Mouse (Mus musculus): ENCODE measurements at regions not wholly inside any gene's neighbourhood (a gene's known extent, or its start where the extent isn't known, plus 50 kb on each side); places are given as distances from the start of the nearest gene placed in this dataset.
A peak's percentile ranks its signal among the peaks of the same experiment; 100 is the strongest.

GRCm38 (mm10) chr2:115309856-115310631 lies 271.5 kb upstream of the BC052040 start:
- Histone ChIP-seq H3K9me3 (no peaks in the 10 kb centered on the region), H3K27ac (replicated peaks) (no peak overlapping the region), H3K4me1 (no peaks in the 10 kb centered on the region), H3K27me3 (no peaks in the 10 kb centered on the region), H3K4me3 (no peak overlapping the region), H3K36me3 (no peaks in the 10 kb centered on the region), H3K9ac (replicated peaks) (no peak overlapping the region), H3K4me2 (replicated peaks) (no peak overlapping the region)
- ATAC-seq (replicated peaks): no peak
- 50% methylated on average over 4 of the region's 4 CpGs for WGBS

GRCm38 (mm10) chr2:115318551-115318950 lies 263.0 kb upstream of the BC052040 start:
- 82% methylated on average over 3 of the region's 3 CpGs for WGBS
- no peaks in the 10 kb centered on the region for H3K4me1 ChIP-seq
- no peaks in the 10 kb centered on the region for H3K9me3 ChIP-seq
- H3K4me3 ChIP-seq: no peak overlapping the region
- ATAC-seq (replicated peaks): no peak
- no peak overlapping the region for H3K9ac ChIP-seq (replicated peaks)
- no peaks in the 10 kb centered on the region for H3K27me3 ChIP-seq
- H3K4me2 ChIP-seq (replicated peaks): no peak overlapping the region
- no peaks in the 10 kb centered on the region for H3K36me3 ChIP-seq
- H3K27ac ChIP-seq (replicated peaks): no peak overlapping the region

- H3K36me3 ChIP-seq: no peaks in the 10 kb centered on the region
- no peak overlapping the region for H3K9ac ChIP-seq (replicated peaks)
- no peaks in the 10 kb centered on the region for H3K9me3 ChIP-seq
- H3K4me2 ChIP-seq (replicated peaks): no peak overlapping the region
- H3K4me3 ChIP-seq: no peak overlapping the region
- ATAC-seq (replicated peaks): no peak
- H3K27me3 ChIP-seq: no peaks in the 10 kb centered on the region
- no peaks in the 10 kb centered on the region for H3K4me1 ChIP-seq
- WGBS: 16% methylated on average over 5 of the region's 5 CpGs
- no peak overlapping the region for H3K27ac ChIP-seq (replicated peaks)
These were observed 258.9 kb upstream of the BC052040 start for GRCm38 (mm10) chr2:115322582-115322981.

- no peak overlapping the region for H3K4me3 ChIP-seq
- no peak overlapping the region for H3K9ac ChIP-seq (replicated peaks)
- no peaks in the 10 kb centered on the region for H3K9me3 ChIP-seq
- H3K4me1 ChIP-seq: no peaks in the 10 kb centered on the region
- no peak for ATAC-seq (replicated peaks)
- 76% methylated on average over 2 of the region's 2 CpGs for WGBS
- H3K36me3 ChIP-seq: no peaks in the 10 kb centered on the region
- H3K27ac ChIP-seq (replicated peaks): no peak overlapping the region
- H3K4me2 ChIP-seq (replicated peaks): no peak overlapping the region
- H3K27me3 ChIP-seq: no peaks in the 10 kb centered on the region
These were observed 255.0 kb upstream of the BC052040 start for GRCm38 (mm10) chr2:115326526-115326925.

- Histone ChIP-seq H3K36me3 (no peaks in the 10 kb centered on the region), H3K27ac (replicated peaks) (no peak overlapping the region)
- ATAC-seq (replicated peaks): no peak
These were observed 243.3 kb upstream of the BC052040 start for GRCm38 (mm10) chr2:115338178-115338577.

GRCm38 (mm10) chr2:115339034-115339433 lies 242.5 kb upstream of the BC052040 start:
- Histone ChIP-seq H3K36me3 (no peaks in the 10 kb centered on the region), H3K27ac (replicated peaks) (no peak overlapping the region), H3K9me3 (no peaks in the 10 kb centered on the region), H3K27me3 (no peaks in the 10 kb centered on the region), H3K4me3 (no peak overlapping the region), H3K4me1 (peaks cover 6% of the 10 kb centered on the region), H3K9ac (replicated peaks) (no peak overlapping the region), H3K4me2 (replicated peaks) (no peak overlapping the region)
- WGBS: 14% methylated on average over 4 of the region's 4 CpGs
- ATAC-seq (replicated peaks): no peak

More at GRCm38 (mm10) chr2:115338178-115338577, 243.3 kb upstream of the BC052040 start:
- no peak overlapping the region for H3K4me2 ChIP-seq (replicated peaks)
- 16% methylated on average over 7 of the region's 7 CpGs for WGBS
- no peak overlapping the region for H3K9ac ChIP-seq (replicated peaks)
- H3K27me3 ChIP-seq: no peaks in the 10 kb centered on the region
- no peaks in the 10 kb centered on the region for H3K9me3 ChIP-seq
- peaks cover 6% of the 10 kb centered on the region for H3K4me1 ChIP-seq
- H3K4me3 ChIP-seq: no peak overlapping the region

GRCm38 (mm10) chr2:115342360-115342759 lies 239.2 kb upstream of the BC052040 start:
- H3K27ac ChIP-seq (replicated peaks): no peak overlapping the region
- no peak overlapping the region for H3K4me2 ChIP-seq (replicated peaks)
- H3K4me1 ChIP-seq: peaks cover 12% of the 10 kb centered on the region
- no peak overlapping the region for H3K4me3 ChIP-seq
- no peaks in the 10 kb centered on the region for H3K27me3 ChIP-seq
- ATAC-seq (replicated peaks): no peak
- H3K36me3 ChIP-seq: no peaks in the 10 kb centered on the region
- H3K9ac ChIP-seq (replicated peaks): no peak overlapping the region
- 87% methylated on average over 14 of the region's 14 CpGs for WGBS
- H3K9me3 ChIP-seq: no peaks in the 10 kb centered on the region

GRCm38 (mm10) chr2:115346551-115346950 lies 235.0 kb upstream of the BC052040 start:
- no peaks in the 10 kb centered on the region for H3K36me3 ChIP-seq
- no peak for ATAC-seq (replicated peaks)
- H3K27ac ChIP-seq (replicated peaks): no peak overlapping the region
- H3K4me1 ChIP-seq: peaks cover 8% of the 10 kb centered on the region
- WGBS: 40% methylated on average over 6 of the region's 6 CpGs
- no peak overlapping the region for H3K4me2 ChIP-seq (replicated peaks)
- no peaks in the 10 kb centered on the region for H3K9me3 ChIP-seq
- H3K27me3 ChIP-seq: no peaks in the 10 kb centered on the region
- no peak overlapping the region for H3K9ac ChIP-seq (replicated peaks)
- H3K4me3 ChIP-seq: no peak overlapping the region

- WGBS: 27% methylated on average over 2 of the region's 2 CpGs
- Histone ChIP-seq H3K9me3 (no peaks in the 10 kb centered on the region), H3K36me3 (no peaks in the 10 kb centered on the region)
These were observed 233.3 kb upstream of the BC052040 start for GRCm38 (mm10) chr2:115348263-115348662.

GRCm38 (mm10) chr2:115371072-115371471 lies 210.4 kb upstream of the BC052040 start:
- no peak overlapping the region for H3K27ac ChIP-seq (replicated peaks)
- WGBS: 83% methylated on average over 6 of the region's 6 CpGs
- no peak overlapping the region for H3K9ac ChIP-seq (replicated peaks)
- no peaks in the 10 kb centered on the region for H3K27me3 ChIP-seq
- ATAC-seq (replicated peaks): no peak
- no peaks in the 10 kb centered on the region for H3K36me3 ChIP-seq
- no peak overlapping the region for H3K4me3 ChIP-seq
- no peaks in the 10 kb centered on the region for H3K4me1 ChIP-seq
- H3K4me2 ChIP-seq (replicated peaks): no peak overlapping the region
- no peaks in the 10 kb centered on the region for H3K9me3 ChIP-seq

More at GRCm38 (mm10) chr2:115348263-115348662, 233.3 kb upstream of the BC052040 start:
- Histone ChIP-seq H3K27ac (replicated peaks) (no peak overlapping the region), H3K4me2 (replicated peaks) (no peak overlapping the region), H3K4me3 (no peak overlapping the region), H3K27me3 (no peaks in the 10 kb centered on the region), H3K4me1 (peaks cover 8% of the 10 kb centered on the region), H3K9ac (replicated peaks) (no peak overlapping the region)
- no peak for ATAC-seq (replicated peaks)

- Histone ChIP-seq H3K27ac (replicated peaks) (no peak overlapping the region), H3K36me3 (no peaks in the 10 kb centered on the region), H3K4me2 (replicated peaks) (no peak overlapping the region), H3K9me3 (no peaks in the 10 kb centered on the region), H3K4me1 (no peaks in the 10 kb centered on the region), H3K4me3 (no peak overlapping the region), H3K27me3 (no peaks in the 10 kb centered on the region), H3K9ac (replicated peaks) (no peak overlapping the region)
- ATAC-seq (replicated peaks): 0 out of 2 replicates have a peak, but pooled peaks have one; percentile 19
- 65% methylated on average over 5 of the region's 5 CpGs for WGBS
These were observed 206.2 kb upstream of the BC052040 start for GRCm38 (mm10) chr2:115375336-115375735.

- 27% methylated on average over 13 of the region's 13 CpGs for WGBS
- no peak for ATAC-seq (replicated peaks)
These were observed 196.9 kb upstream of the BC052040 start for GRCm38 (mm10) chr2:115384414-115385180.

More at GRCm38 (mm10) chr2:115384414-115385180, 196.9 kb upstream of the BC052040 start:
- peaks cover 19% of the 10 kb centered on the region for H3K4me1 ChIP-seq
- no peak overlapping the region for H3K9ac ChIP-seq (replicated peaks)
- no peaks in the 10 kb centered on the region for H3K36me3 ChIP-seq
- no peaks in the 10 kb centered on the region for H3K27me3 ChIP-seq
- no peak overlapping the region for H3K4me3 ChIP-seq
- no peak overlapping the region for H3K27ac ChIP-seq (replicated peaks)
- no peak overlapping the region for H3K4me2 ChIP-seq (replicated peaks)
- H3K9me3 ChIP-seq: no peaks in the 10 kb centered on the region
